Comparison of ENCODE assay signal across 12 mouse cellular contexts in genomic region chr11:30404619-30405200, GRCm38 (mm10).
DNase-seq lines count a peak whose midpoint lies in the region; ATAC-seq lines count a peak whose summit lies in the region.
"Had no signal": no experiment of that assay in that cellular context is flagged by ENCODE, and none has a peak within 500 bp of the region (broad histone marks: within the 10 kb centered on the region; RNA-seq: fewer than 3 reads in every experiment).

No protein-coding gene starts in this region.

- H3K27ac ChIP-seq in hindbrain, embryonic 15.5 days (replicated peaks), result peak overlapping the region; percentile 37; the same call in 1 of the 2 replicates
- H3K27ac ChIP-seq in hindbrain, embryonic 16.5 days (ENCODE audit: low read depth, low read length), result no peak overlapping the region
- no peak overlapping the region for H3K27ac ChIP-seq in midbrain, embryonic 14.5 days (replicated peaks; ENCODE audit: low read depth, low read length)
- no peak overlapping the region for H3K27ac ChIP-seq in midbrain, embryonic 13.5 days
- H3K27ac ChIP-seq in heart, embryonic 10.5 days, result peak overlapping the region; percentile 69; the same call in 1 of the 2 replicates
- H3K27ac ChIP-seq in stomach, embryonic 16.5 days (ENCODE audit: low read length), result peak overlapping the region; percentile 56
- H3K27ac ChIP-seq: neural tube, embryonic 12.5 days had no signal

- no peak overlapping the region for H3K4me2 ChIP-seq in hindbrain, embryonic 15.5 days
- no peak overlapping the region for H3K4me2 ChIP-seq in hindbrain, embryonic 16.5 days (ENCODE audit: low read length)
- no peak overlapping the region for H3K4me2 ChIP-seq in midbrain, embryonic 14.5 days (ENCODE audit: low read length)
- no peak overlapping the region for H3K4me2 ChIP-seq in midbrain, embryonic 13.5 days (replicated peaks)
- no peak overlapping the region for H3K4me2 ChIP-seq in stomach, embryonic 16.5 days (ENCODE audit: low read depth, low read length)
- H3K4me2 ChIP-seq: neural tube, embryonic 12.5 days had no signal

- H3K9me3 ChIP-seq in hindbrain, embryonic 15.5 days, result no peaks in the 10 kb centered on the region
- H3K9me3 ChIP-seq in hindbrain, embryonic 16.5 days (ENCODE audit: control insufficient read depth, low read length), result no peaks in the 10 kb centered on the region
- H3K9me3 ChIP-seq in midbrain, embryonic 14.5 days (ENCODE audit: control insufficient read depth, low read length), result no peaks in the 10 kb centered on the region
- H3K9me3 ChIP-seq in midbrain, embryonic 13.5 days, result no peaks in the 10 kb centered on the region
- H3K9me3 ChIP-seq in heart, embryonic 10.5 days, result no peaks in the 10 kb centered on the region
- H3K9me3 ChIP-seq in stomach, embryonic 16.5 days (replicated peaks; ENCODE audit: control insufficient read depth, low read length), result no peaks in the 10 kb centered on the region
- H3K9me3 ChIP-seq: neural tube, embryonic 12.5 days had no signal

- WGBS in hindbrain, embryonic 15.5 days, result 65% methylated on average over 4 of the region's 4 CpGs
- WGBS in hindbrain, embryonic 16.5 days, result 71% methylated on average over 4 of the region's 4 CpGs
- 71% methylated on average over 4 of the region's 4 CpGs for WGBS in midbrain, embryonic 14.5 days
- WGBS in midbrain, embryonic 13.5 days, result 77% methylated on average over 4 of the region's 4 CpGs
- 73% methylated on average over 4 of the region's 4 CpGs for WGBS in heart, embryonic 10.5 days
- WGBS in stomach, embryonic 16.5 days, result 36% methylated on average over 4 of the region's 4 CpGs

- H3K4me1 ChIP-seq in hindbrain, embryonic 15.5 days (replicated peaks), result no peaks in the 10 kb centered on the region
- no peaks in the 10 kb centered on the region for H3K4me1 ChIP-seq in hindbrain, embryonic 16.5 days (ENCODE audit: control insufficient read depth, insufficient read depth, low read depth, low read length)
- no peaks in the 10 kb centered on the region for H3K4me1 ChIP-seq in midbrain, embryonic 14.5 days (ENCODE audit: control insufficient read depth, insufficient read depth, low read length)
- no peaks in the 10 kb centered on the region for H3K4me1 ChIP-seq in midbrain, embryonic 13.5 days (replicated peaks)
- peaks cover 12% of the 10 kb centered on the region for H3K4me1 ChIP-seq in heart, embryonic 10.5 days
- H3K4me1 ChIP-seq in stomach, embryonic 16.5 days (ENCODE audit: control insufficient read depth, insufficient read depth, low read length), result peaks cover 14% of the 10 kb centered on the region

- no peak overlapping the region for H3K4me3 ChIP-seq in hindbrain, embryonic 15.5 days
- no peak overlapping the region for H3K4me3 ChIP-seq in hindbrain, embryonic 16.5 days (ENCODE audit: low read length)
- H3K4me3 ChIP-seq in midbrain, embryonic 14.5 days (replicated peaks; ENCODE audit: low read depth, low read length), result no peak overlapping the region
- H3K4me3 ChIP-seq in midbrain, embryonic 13.5 days (replicated peaks), result no peak overlapping the region
- no peak overlapping the region for H3K4me3 ChIP-seq in heart, embryonic 10.5 days
- H3K4me3 ChIP-seq in stomach, embryonic 16.5 days (replicated peaks; ENCODE audit: low read length), result no peak overlapping the region
- H3K4me3 ChIP-seq: neural tube, embryonic 12.5 days had no signal

- no peak overlapping the region for H3K9ac ChIP-seq in hindbrain, embryonic 15.5 days
- no peak overlapping the region for H3K9ac ChIP-seq in hindbrain, embryonic 16.5 days (ENCODE audit: low read depth, low read length)
- H3K9ac ChIP-seq in midbrain, embryonic 14.5 days (replicated peaks; ENCODE audit: low read length), result no peak overlapping the region
- no peak overlapping the region for H3K9ac ChIP-seq in midbrain, embryonic 13.5 days (replicated peaks)
- H3K9ac ChIP-seq in stomach, embryonic 16.5 days (ENCODE audit: low read length), result no peak overlapping the region
- H3K9ac ChIP-seq: neural tube, embryonic 12.5 days had no signal

- no peak for ATAC-seq in hindbrain, embryonic 15.5 days (ENCODE audit: low FRiP score, low read depth)
- no peak for ATAC-seq in hindbrain, embryonic 16.5 days
- ATAC-seq in midbrain, embryonic 14.5 days (ENCODE audit: low FRiP score, low TSS enrichment), result peak; percentile 37; the same call in 1 of the 2 replicates
- no peak for ATAC-seq in midbrain, embryonic 13.5 days
- peak; percentile 50; the same call in 1 of the 2 replicates for ATAC-seq in stomach, embryonic 16.5 days (ENCODE audit: insufficient read depth, low FRiP score)

- no peaks in the 10 kb centered on the region for H3K27me3 ChIP-seq in hindbrain, embryonic 15.5 days
- no peaks in the 10 kb centered on the region for H3K27me3 ChIP-seq in hindbrain, embryonic 16.5 days (replicated peaks; ENCODE audit: control insufficient read depth, insufficient read depth, low read length)
- H3K27me3 ChIP-seq in midbrain, embryonic 14.5 days (ENCODE audit: control insufficient read depth, insufficient read depth, low read length), result no peaks in the 10 kb centered on the region
- no peaks in the 10 kb centered on the region for H3K27me3 ChIP-seq in midbrain, embryonic 13.5 days
- no peaks in the 10 kb centered on the region for H3K27me3 ChIP-seq in heart, embryonic 10.5 days (ENCODE audit: insufficient read depth, poor library complexity, severe bottlenecking)
- no peaks in the 10 kb centered on the region for H3K27me3 ChIP-seq in stomach, embryonic 16.5 days (ENCODE audit: control insufficient read depth, insufficient read depth, low read length)
- H3K27me3 ChIP-seq: CH12.LX; neural tube, embryonic 12.5 days had no signal

- no peaks in the 10 kb centered on the region for H3K36me3 ChIP-seq in hindbrain, embryonic 15.5 days
- H3K36me3 ChIP-seq in hindbrain, embryonic 16.5 days (ENCODE audit: control insufficient read depth, insufficient read depth, low read length), result no peaks in the 10 kb centered on the region
- no peaks in the 10 kb centered on the region for H3K36me3 ChIP-seq in midbrain, embryonic 14.5 days (ENCODE audit: control insufficient read depth, insufficient read depth, low read length)
- no peaks in the 10 kb centered on the region for H3K36me3 ChIP-seq in midbrain, embryonic 13.5 days
- H3K36me3 ChIP-seq in heart, embryonic 10.5 days, result no peaks in the 10 kb centered on the region
- H3K36me3 ChIP-seq in stomach, embryonic 16.5 days (ENCODE audit: control insufficient read depth, insufficient read depth, low read length), result no peaks in the 10 kb centered on the region
- H3K36me3 ChIP-seq: neural tube, embryonic 12.5 days had no signal

- DNase-seq in midbrain, embryonic 14.5 days, result no peak
- no peak for DNase-seq in heart, embryonic 10.5 days (ENCODE audit: low spot score)
- no peak for DNase-seq in gastrocnemius, postnatal 10 days
- no peak for DNase-seq in thymus, postnatal 0 days (ENCODE audit: low spot score)
- DNase-seq: right cerebral cortex, postnatal 25 days; thymus, postnatal 14 days had no signal

Comparison
In these comparisons a context has a peak if more than half of its experiments do, and no peak if none do; other contexts are left out.
1. ATAC-seq: peak in midbrain, embryonic 14.5 days (single experiment) and stomach, embryonic 16.5 days (single experiment); none in hindbrain, embryonic 15.5 days (single experiment), hindbrain, embryonic 16.5 days (single experiment) and midbrain, embryonic 13.5 days (single experiment).
2. H3K27ac ChIP-seq: peak in hindbrain, embryonic 15.5 days (single experiment), heart, embryonic 10.5 days (single experiment) and stomach, embryonic 16.5 days (single experiment); none in hindbrain, embryonic 16.5 days (single experiment), midbrain, embryonic 14.5 days (single experiment) and midbrain, embryonic 13.5 days (single experiment).